Mouse (Mus musculus): ENCODE measurements around the gene Rassf4. TPM values are rescaled to one million over a fixed set of nuclear protein-coding genes. Genes with fewer than 3 reads are reported as not detected.
"Not testable (repeated sequence)": the region's sequence is repeated elsewhere in the genome, so short reads cannot be mapped to it uniquely, and the experiment has no call there.

Rassf4 gene
- polyA plus RNA-seq, 1 experiment from 2014 or later, result 7.9 TPM

- Histone ChIP-seq H3K9me3 (ENCODE audit: control insufficient read depth, low read length) (no peaks in the 10 kb centered on the region), H3K4me1 (replicated peaks; ENCODE audit: control insufficient read depth, insufficient read depth, low read length) (no peaks in the 10 kb centered on the region), H3K27me3 (replicated peaks; ENCODE audit: control insufficient read depth, insufficient read depth, low read length) (no peaks in the 10 kb centered on the region), H3K9ac (replicated peaks; ENCODE audit: low read depth, low read length) (no peak overlapping the region), H3K27ac (ENCODE audit: low read length) (no peak overlapping the region), H3K4me2 (ENCODE audit: low read length) (no peak overlapping the region), H3K4me3 (replicated peaks; ENCODE audit: low read length) (no peak overlapping the region), H3K36me3 (ENCODE audit: control insufficient read depth, insufficient read depth) (no peaks in the 10 kb centered on the region)
- WGBS, result 74% methylated on average over 10 of the region's 10 CpGs
- no peak for ATAC-seq
These were observed 38.2 kb downstream of the Rassf4 start for GRCm38 (mm10) chr6:116635251-116636180.

GRCm38 (mm10) chr6:116633741-116634695, 39.7 kb downstream of the Rassf4 start:
- Histone ChIP-seq H3K36me3 (ENCODE audit: control insufficient read depth, insufficient read depth) (no peaks in the 10 kb centered on the region), H3K27me3 (replicated peaks; ENCODE audit: control insufficient read depth, insufficient read depth, low read length) (no peaks in the 10 kb centered on the region), H3K9ac (replicated peaks; ENCODE audit: low read depth, low read length) (no peak overlapping the region), H3K4me2 (ENCODE audit: low read length) (no peak overlapping the region), H3K27ac (ENCODE audit: low read length) (no peak overlapping the region), H3K4me3 (replicated peaks; ENCODE audit: low read length) (no peak overlapping the region), H3K9me3 (ENCODE audit: control insufficient read depth, low read length) (no peaks in the 10 kb centered on the region), H3K4me1 (replicated peaks; ENCODE audit: control insufficient read depth, insufficient read depth, low read length) (peaks cover 3% of the 10 kb centered on the region; the same call in 1 of the 2 replicates)
- no peak for ATAC-seq
- WGBS, result 90% methylated on average over 17 of the region's 17 CpGs

- no peak overlapping the region for H3K4me2 ChIP-seq (ENCODE audit: low read length)
- no peak overlapping the region for H3K27ac ChIP-seq (ENCODE audit: low read length)
- no peaks in the 10 kb centered on the region for H3K27me3 ChIP-seq (replicated peaks; ENCODE audit: control insufficient read depth, insufficient read depth, low read length)
- H3K4me3 ChIP-seq (replicated peaks; ENCODE audit: low read length), result no peak overlapping the region
- no peak for ATAC-seq
- WGBS, result 55% methylated on average over 1 of the region's 1 CpGs
- no peaks in the 10 kb centered on the region for H3K36me3 ChIP-seq (ENCODE audit: control insufficient read depth, insufficient read depth)
- H3K4me1 ChIP-seq (replicated peaks; ENCODE audit: control insufficient read depth, insufficient read depth, low read length), result peaks cover 8% of the 10 kb centered on the region
- no peaks in the 10 kb centered on the region for H3K9me3 ChIP-seq (ENCODE audit: control insufficient read depth, low read length)
- no peak overlapping the region for H3K9ac ChIP-seq (replicated peaks; ENCODE audit: low read depth, low read length)
These were observed 41.6 kb downstream of the Rassf4 start for GRCm38 (mm10) chr6:116632129-116632528.

GRCm38 (mm10) chr6:116629766-116630165, 44.0 kb downstream of the Rassf4 start:
- Histone ChIP-seq H3K27me3 (replicated peaks; ENCODE audit: control insufficient read depth, insufficient read depth, low read length) (no peaks in the 10 kb centered on the region), H3K9me3 (ENCODE audit: control insufficient read depth, low read length) (no peaks in the 10 kb centered on the region), H3K4me1 (replicated peaks; ENCODE audit: control insufficient read depth, insufficient read depth, low read length) (peaks cover 13% of the 10 kb centered on the region), H3K27ac (ENCODE audit: low read length) (no peak overlapping the region), H3K4me2 (ENCODE audit: low read length) (no peak overlapping the region), H3K4me3 (replicated peaks; ENCODE audit: low read length) (no peak overlapping the region), H3K9ac (replicated peaks; ENCODE audit: low read depth, low read length) (no peak overlapping the region), H3K36me3 (ENCODE audit: control insufficient read depth, insufficient read depth) (peaks cover 2% of the 10 kb centered on the region; the same call in 1 of the 2 replicates)
- no peak for ATAC-seq
- 96% methylated on average over 10 of the region's 10 CpGs for WGBS

GRCm38 (mm10) chr6:116628539-116629171, 45.1 kb downstream of the Rassf4 start, which contains the start of gene Zfp422:
Zfp422 (minus strand) TSS chr6:116628999.
- Histone ChIP-seq H3K4me2 (ENCODE audit: low read length) (peak within 1 kb of the TSS; percentile 59), H3K9ac (replicated peaks; ENCODE audit: low read depth, low read length) (peak within 1 kb of the TSS; percentile 89), H3K27me3 (replicated peaks; ENCODE audit: control insufficient read depth, insufficient read depth, low read length) (no peaks in the 10 kb centered on the region), H3K36me3 (ENCODE audit: control insufficient read depth, insufficient read depth) (peaks cover 6% of the 10 kb centered on the region; the same call in 1 of the 2 replicates), H3K27ac (ENCODE audit: low read length) (peak within 1 kb of the TSS; percentile 89), H3K4me1 (replicated peaks; ENCODE audit: control insufficient read depth, insufficient read depth, low read length) (peaks cover 13% of the 10 kb centered on the region), H3K9me3 (ENCODE audit: control insufficient read depth, low read length) (no peaks in the 10 kb centered on the region), H3K4me3 (replicated peaks; ENCODE audit: low read length) (peak within 1 kb of the TSS; percentile 69)
- ATAC-seq, result peak; percentile 99
- under 1% methylated on average over 55 of the region's 56 CpGs for WGBS

- no peaks in the 10 kb centered on the region for H3K27me3 ChIP-seq (replicated peaks; ENCODE audit: control insufficient read depth, insufficient read depth, low read length)
- H3K4me2 ChIP-seq (ENCODE audit: low read length), result peak overlapping the region; percentile 56
- WGBS, result 10% methylated on average over 9 of the region's 9 CpGs
- H3K36me3 ChIP-seq (ENCODE audit: control insufficient read depth, insufficient read depth), result peaks cover 6% of the 10 kb centered on the region; the same call in 1 of the 2 replicates
- H3K4me1 ChIP-seq (replicated peaks; ENCODE audit: control insufficient read depth, insufficient read depth, low read length), result peaks cover 13% of the 10 kb centered on the region
- H3K27ac ChIP-seq (ENCODE audit: low read length), result peak overlapping the region; percentile 89
- H3K4me3 ChIP-seq (replicated peaks; ENCODE audit: low read length), result peak overlapping the region; percentile 69
- peak overlapping the region; percentile 89 for H3K9ac ChIP-seq (replicated peaks; ENCODE audit: low read depth, low read length)
- no peak for ATAC-seq
- H3K9me3 ChIP-seq (ENCODE audit: control insufficient read depth, low read length), result no peaks in the 10 kb centered on the region
These were observed 45.7 kb downstream of the Rassf4 start for GRCm38 (mm10) chr6:116628095-116628494.

GRCm38 (mm10) chr6:116626417-116626816, 47.3 kb downstream of the Rassf4 start:
- not testable (repeated sequence) for H3K4me2 ChIP-seq (ENCODE audit: low read length); H3K9ac ChIP-seq (replicated peaks; ENCODE audit: low read depth, low read length); H3K9me3 ChIP-seq (ENCODE audit: control insufficient read depth, low read length); ATAC-seq; H3K27me3 ChIP-seq (replicated peaks; ENCODE audit: control insufficient read depth, insufficient read depth, low read length); H3K4me3 ChIP-seq (replicated peaks; ENCODE audit: low read length); H3K27ac ChIP-seq (ENCODE audit: low read length); H3K36me3 ChIP-seq (ENCODE audit: control insufficient read depth, insufficient read depth)
- WGBS, result 91% methylated on average over 9 of the region's 9 CpGs
- peaks cover 13% of the 10 kb centered on the region for H3K4me1 ChIP-seq (replicated peaks; ENCODE audit: control insufficient read depth, insufficient read depth, low read length)

- 75% methylated on average over 8 of the region's 8 CpGs for WGBS
- H3K4me3 ChIP-seq (replicated peaks; ENCODE audit: low read length), result no peak overlapping the region
- ATAC-seq, result no peak
These were observed 52.3 kb downstream of the Rassf4 start for GRCm38 (mm10) chr6:116621318-116622023.

More at GRCm38 (mm10) chr6:116621318-116622023, 52.3 kb downstream of the Rassf4 start:
- Histone ChIP-seq H3K36me3 (ENCODE audit: control insufficient read depth, insufficient read depth) (peaks cover 6% of the 10 kb centered on the region; the same call in 1 of the 2 replicates), H3K27ac (ENCODE audit: low read length) (no peak overlapping the region), H3K9ac (replicated peaks; ENCODE audit: low read depth, low read length) (no peak overlapping the region), H3K27me3 (replicated peaks; ENCODE audit: control insufficient read depth, insufficient read depth, low read length) (no peaks in the 10 kb centered on the region), H3K4me1 (replicated peaks; ENCODE audit: control insufficient read depth, insufficient read depth, low read length) (peaks cover 4% of the 10 kb centered on the region), H3K4me2 (ENCODE audit: low read length) (no peak overlapping the region), H3K9me3 (ENCODE audit: control insufficient read depth, low read length) (no peaks in the 10 kb centered on the region)
